8 mouse cellular contexts compared by ENCODE assay signal in genomic region chr10:77252790-77253189, GRCm38 (mm10). TPM values are rescaled to one million over a fixed set of nuclear protein-coding genes. Genes with fewer than 3 reads are reported as not detected.
DNase-seq lines count a peak whose midpoint lies in the region; ATAC-seq and TF ChIP-seq lines count a peak whose summit lies in the region.

No protein-coding gene starts in this region.

- peaks cover 23% of the 10 kb centered on the region for H3K4me1 ChIP-seq in heart, embryonic 11.5 days (ENCODE audit: control insufficient read depth, insufficient read depth, low read length)
- peaks cover 21% of the 10 kb centered on the region for H3K4me1 ChIP-seq in intestine, postnatal 0 days (replicated peaks; ENCODE audit: control insufficient read depth, insufficient read depth, low read length)
- peaks cover 21% of the 10 kb centered on the region for H3K4me1 ChIP-seq in limb, embryonic 10.5 days
- H3K4me1 ChIP-seq in midbrain, embryonic 13.5 days (replicated peaks), result peaks cover 13% of the 10 kb centered on the region
- peaks cover 11% of the 10 kb centered on the region for H3K4me1 ChIP-seq in small intestine, adult 2 months (ENCODE audit: control insufficient read depth, insufficient read depth, insufficient read length, low read length)

- DNase-seq in heart, adult 11 months, result peak; percentile 94
- peak; percentile 89 for DNase-seq in embryo, embryonic 11 days
- peak; percentile 70 to 78 for DNase-seq in gastrocnemius, postnatal 4 days (ENCODE audit: low spot score in 2 of 2)
- peak; percentile 86 for DNase-seq in limb, embryonic 10.5 days (ENCODE audit: low spot score)

- H3K36me3 ChIP-seq in heart, embryonic 11.5 days (ENCODE audit: control insufficient read depth, insufficient read depth, low read length), result no peaks in the 10 kb centered on the region
- H3K36me3 ChIP-seq in intestine, postnatal 0 days (ENCODE audit: control insufficient read depth, insufficient read depth), result no peaks in the 10 kb centered on the region
- H3K36me3 ChIP-seq in limb, embryonic 10.5 days, result no peaks in the 10 kb centered on the region
- H3K36me3 ChIP-seq in midbrain, embryonic 13.5 days, result no peaks in the 10 kb centered on the region
- no peaks in the 10 kb centered on the region for H3K36me3 ChIP-seq in small intestine, adult 2 months (ENCODE audit: control insufficient read depth, insufficient read depth, low read length)

- ATAC-seq in heart, embryonic 11.5 days (replicated peaks; ENCODE audit: insufficient number of reproducible peaks, low FRiP score, low TSS enrichment), result no peak
- ATAC-seq in intestine, postnatal 0 days, result no peak
- peak; percentile 77 for ATAC-seq in midbrain, embryonic 13.5 days

- TF ChIP-seq POLR2A in small intestine, adult 2 months (IDR thresholded peaks at IDR 0.05; ENCODE audit: low read depth, low read length), result no peak

- 0% methylated on average over 4 of the region's 4 CpGs for WGBS in heart, embryonic 11.5 days (ENCODE audit: insufficient replicate concordance)
- WGBS in intestine, postnatal 0 days, result under 1% methylated on average over 4 of the region's 4 CpGs
- under 1% methylated on average over 4 of the region's 4 CpGs for WGBS in limb, embryonic 10.5 days
- 0% methylated on average over 4 of the region's 4 CpGs for WGBS in midbrain, embryonic 13.5 days
- 0% methylated on average over 4 of the region's 4 CpGs for WGBS in small intestine, adult 2 months

- peak; percentile 97 for TF ChIP-seq CTCF in intestine, postnatal 0 days (IDR thresholded peaks at IDR 0.05; ENCODE audit: low read depth)
- TF ChIP-seq CTCF in small intestine, adult 2 months (IDR thresholded peaks at IDR 0.05; ENCODE audit: extremely low read depth, insufficient read length, insufficient replicate concordance, low read depth, low read length), result peak; percentile 93; the same call in 1 of the 2 replicates

- H3K27ac ChIP-seq in heart, embryonic 11.5 days (ENCODE audit: low read depth, low read length), result no peak overlapping the region
- H3K27ac ChIP-seq in intestine, postnatal 0 days (ENCODE audit: low read depth, low read length), result 0 out of 2 replicates have a peak overlapping the region, but pooled peaks have one; percentile 75
- peak overlapping the region; percentile 79 for H3K27ac ChIP-seq in limb, embryonic 10.5 days
- no peak overlapping the region for H3K27ac ChIP-seq in midbrain, embryonic 13.5 days
- peak overlapping the region; percentile 50; the same call in 1 of the 2 replicates for H3K27ac ChIP-seq in small intestine, adult 2 months (ENCODE audit: insufficient read depth, low read depth, low read length)

- no peaks in the 10 kb centered on the region for H3K9me3 ChIP-seq in heart, embryonic 11.5 days (replicated peaks; ENCODE audit: control insufficient read depth, low read length)
- no peaks in the 10 kb centered on the region for H3K9me3 ChIP-seq in intestine, postnatal 0 days (ENCODE audit: control insufficient read depth)
- H3K9me3 ChIP-seq in limb, embryonic 10.5 days (replicated peaks), result no peaks in the 10 kb centered on the region
- H3K9me3 ChIP-seq in midbrain, embryonic 13.5 days, result no peaks in the 10 kb centered on the region

- no peak overlapping the region for H3K4me2 ChIP-seq in heart, embryonic 11.5 days
- no peak overlapping the region; the same call in 1 of the 2 replicates for H3K4me2 ChIP-seq in intestine, postnatal 0 days (replicated peaks; ENCODE audit: low read depth)
- H3K4me2 ChIP-seq in midbrain, embryonic 13.5 days (replicated peaks), result no peak overlapping the region

- no peak overlapping the region for H3K9ac ChIP-seq in heart, embryonic 11.5 days (ENCODE audit: low read depth, low read length)
- H3K9ac ChIP-seq in intestine, postnatal 0 days (ENCODE audit: low read depth, low read length), result no peak overlapping the region
- H3K9ac ChIP-seq in midbrain, embryonic 13.5 days (replicated peaks), result no peak overlapping the region

- H3K27me3 ChIP-seq in heart, embryonic 11.5 days (ENCODE audit: control insufficient read depth, insufficient read depth, low read length), result 0 out of 2 replicates have a peak, but pooled peaks cover 3% of the 10 kb centered on the region
- no peaks in the 10 kb centered on the region for H3K27me3 ChIP-seq in intestine, postnatal 0 days (replicated peaks; ENCODE audit: control insufficient read depth, insufficient read depth, low read length)
- H3K27me3 ChIP-seq in limb, embryonic 10.5 days (ENCODE audit: low read depth, poor library complexity, severe bottlenecking), result no peaks in the 10 kb centered on the region
- H3K27me3 ChIP-seq in midbrain, embryonic 13.5 days, result no peaks in the 10 kb centered on the region
- H3K27me3 ChIP-seq in small intestine, adult 2 months (ENCODE audit: control insufficient read depth, insufficient read depth, low read length), result no peaks in the 10 kb centered on the region

- H3K4me3 ChIP-seq in heart, embryonic 11.5 days (ENCODE audit: low read depth, low read length), result no peak overlapping the region
- no peak overlapping the region for H3K4me3 ChIP-seq in intestine, postnatal 0 days (ENCODE audit: low read depth, low read length)
- no peak overlapping the region for H3K4me3 ChIP-seq in limb, embryonic 10.5 days
- H3K4me3 ChIP-seq in midbrain, embryonic 13.5 days (replicated peaks), result no peak overlapping the region
- H3K4me3 ChIP-seq in small intestine, adult 2 months (ENCODE audit: low read depth, low read length), result no peak overlapping the region

RNA-seq across cellular contexts. Expression of gene Pofut2, which starts 6.2 kb away (rescaled TPM):
- 118 and 133 TPM in 2 replicates for polyA plus RNA-seq in heart, embryonic 11.5 days (2014; fragmentation: Nextera tagmentation; extraction: Ambion mirVana)
- total RNA-seq in gastrocnemius, postnatal 4 days (2021), result 10 to 100 TPM; 66.7 to 70.2 TPM
- 40.4 and 42.2 TPM in 2 replicates for polyA plus RNA-seq in intestine, postnatal 0 days (2015; fragmentation: Nextera tagmentation; extraction: Ambion mirVana)
- polyA plus RNA-seq in limb, embryonic 10.5 days (2016; fragmentation: Nextera tagmentation; extraction: Ambion mirVana), result 72.9 and 83.3 TPM in 2 replicates
- polyA plus RNA-seq in midbrain, embryonic 13.5 days (2015; fragmentation: Nextera tagmentation; extraction: Ambion mirVana), result 57.0 and 57.7 TPM in 2 replicates
- polyA plus RNA-seq in small intestine, adult 2 months (2012; rRNA removed), result 24.1 and 30.4 TPM in 2 replicates

Comparison
In these comparisons a context has a peak if more than half of its experiments do, and no peak if none do; other contexts are left out.
1. H3K27ac ChIP-seq: peak in intestine, postnatal 0 days (single experiment), limb, embryonic 10.5 days (single experiment) and small intestine, adult 2 months (single experiment); none in heart, embryonic 11.5 days (single experiment) and midbrain, embryonic 13.5 days (single experiment).
2. Peak in every context shown above with its lines, with median percentiles within 50 percentile points of each other: DNase-seq.